Mouse (Mus musculus) Patski (cell line): Measurements from ENCODE around the gene Gpam. TPM values are rescaled to one million over a fixed set of nuclear protein-coding genes. Genes with fewer than 3 reads are reported as not detected.

Experiments used
- ATAC-seq: fragments of 100-300 bp; one replicate; pipeline ENCODE4 v1.8.0; 2021
- CTCF ChIA-PET: fragments of 350-600 bp; sonication (Branson Sonifier 250); formaldehyde crosslinking; loops from one replicate; lab custom pipeline; 2022; ENCODE audit warnings: inconsistent platforms; lab: Charles Lee
- POLR2A ChIA-PET: fragments of 350-600 bp; sonication (Branson Sonifier 250); formaldehyde crosslinking; loops from one replicate; lab custom pipeline; 2022; ENCODE audit warnings: antibody characterized with exemption, inconsistent platforms; lab: Charles Lee
- DNase-seq: peaks from one replicate; pipeline ENCODE4 v3.0.0-alpha.2; 2011; ENCODE audit warnings: low read depth, low spot score
- H3K27me3 ChIP-seq: fragments of 371-371 bp; one replicate; pipeline ENCODE4 v1.5.1; 2021
- CTCF ChIP-seq: fragments of 100-300 bp; IDR thresholded peaks from one replicate; pipeline ENCODE4 v1.5.1; 2021
- in situ Hi-C: fragments of 300-500 bp; cut with MboI; formaldehyde crosslinking; loops from 3 replicates; pipeline ENCODE4 v1.11.1; 2018; ENCODE audit warnings: low pct_unique_long_range_greater_than_20kb, mixed read lengths
- polyA plus RNA-seq: library from polyadenylated mRNA; unstranded; gene quantifications from one replicate; pipeline ENCODE4 v1.2.3, GENCODE M21; 2021

Gpam gene
- polyA plus RNA-seq, 1 experiment from 2014 or later = 13.3 TPM

DNA sequence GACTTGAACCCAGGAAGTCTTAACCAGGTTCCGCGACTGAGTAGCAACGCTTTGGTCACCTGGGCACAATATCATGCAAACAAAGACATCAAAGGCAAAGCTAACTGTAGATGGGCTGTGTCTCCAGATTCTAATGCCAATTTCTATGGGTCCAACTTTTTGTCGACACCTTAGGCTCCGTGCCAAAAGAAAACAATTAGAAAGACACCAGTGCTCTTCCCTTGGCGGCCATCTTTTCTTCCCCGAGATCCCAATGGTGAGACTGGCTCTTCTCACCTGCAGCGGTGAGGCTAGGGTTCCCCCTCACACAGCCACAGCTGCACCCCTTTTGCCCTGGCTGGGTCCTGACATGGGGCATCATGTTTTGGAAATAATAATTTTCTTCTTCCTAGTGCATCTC is 64.5 kb downstream of the Gpam start:
- POLR2A ChIA-PET = interaction anchor here (0.7 kb wide), 1 partner anchor 710 kb away, joined by 3 read pairs; no protein-coding TSS in a partner anchor
- no peak for ATAC-seq
- no peak for TF ChIP-seq CTCF
- in situ Hi-C loops = loop anchor here (5.0 to 25.0 kb wide), 5 partner anchors 140 to 1418 kb away; partner anchors contain the start of genes Adra2a, Bbip1 and Shoc2
- no peaks in the 10 kb centered on the region for H3K27me3 ChIP-seq
- DNase-seq = no peak
- CTCF ChIA-PET = interaction anchor here (1.6 kb wide), 1 partner anchor 136 kb away, joined by 5 read pairs; no protein-coding TSS in a partner anchor

DNA sequence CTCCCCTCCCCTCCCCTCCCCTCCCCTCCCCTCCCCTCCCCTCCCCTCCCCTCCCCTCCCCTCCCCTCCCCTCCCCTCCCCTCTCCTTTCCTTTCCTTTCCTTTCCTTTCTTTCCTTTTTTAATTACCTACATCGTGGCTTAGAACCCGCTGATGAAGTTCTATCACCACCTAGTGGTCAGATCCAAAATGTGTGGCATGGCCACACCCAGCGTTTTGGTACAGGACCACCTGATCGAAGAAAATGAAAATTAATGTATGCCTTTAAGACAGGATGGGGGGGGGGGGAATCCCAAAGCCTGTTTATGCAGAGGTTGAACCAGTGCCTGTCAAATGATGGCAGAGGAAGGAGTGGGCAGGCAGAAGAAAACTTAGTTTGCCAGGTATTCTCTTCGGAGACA is 65.1 kb downstream of the Gpam start:
- ATAC-seq = no peak
- in situ Hi-C loops = loop anchor here (5.0 to 25.0 kb wide), 5 partner anchors 140 to 1417 kb away; partner anchors contain the start of genes Adra2a, Bbip1 and Shoc2

DNA sequence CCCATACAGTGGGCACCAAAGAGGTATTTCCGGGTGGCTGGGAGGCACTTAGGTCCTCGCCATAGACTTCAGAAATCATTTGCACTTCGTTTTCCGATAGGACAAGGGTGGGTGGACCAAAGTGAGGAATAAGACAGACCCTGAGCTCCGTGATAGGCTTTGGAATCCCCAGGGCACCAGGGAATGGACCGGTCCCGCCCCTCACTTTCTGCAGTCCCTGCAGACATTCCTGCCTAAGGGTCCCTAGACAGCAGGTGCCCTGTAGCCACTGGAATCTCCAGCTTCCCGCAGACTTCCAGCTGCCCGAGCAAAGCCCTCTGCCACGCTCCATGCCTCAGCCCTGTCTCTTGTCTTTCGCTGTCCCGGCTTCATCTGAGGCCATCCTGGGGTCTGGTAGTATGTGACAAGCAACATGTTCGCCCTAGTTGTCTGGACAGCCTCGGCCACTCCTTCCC is 65.6 kb downstream of the Gpam start:
- ATAC-seq (no peak), DNase-seq (no peak)
- ChIA-PET CTCF (interaction anchor here (0.7 to 1.6 kb wide), 7 partner anchors 13 to 1323 kb away, joined by 3 to 5 read pairs (median 4); partner anchors contain the start of genes Adra2a, Bbip1 and Shoc2), POLR2A (interaction anchor here (0.6 kb wide), 1 partner anchor 220 kb away, joined by 3 read pairs; no protein-coding TSS in a partner anchor)
- in situ Hi-C loops = loop anchor here (5.0 to 25.0 kb wide), 5 partner anchors 141 to 1417 kb away; partner anchors contain the start of genes Adra2a, Bbip1 and Shoc2
- no peaks in the 10 kb centered on the region for H3K27me3 ChIP-seq
- TF ChIP-seq CTCF = no peak

More for the DNA sequence above, 65.1 kb downstream of the Gpam start:
- POLR2A ChIA-PET = interaction anchor here (0.7 kb wide), 1 partner anchor 709 kb away, joined by 3 read pairs; no protein-coding TSS in a partner anchor
- TF ChIP-seq CTCF = no peak
- DNase-seq = no peak
- CTCF ChIA-PET = interaction anchor here (1.5 to 1.6 kb wide), 2 partner anchors 136 to 1018 kb away, joined by 5 read pairs; partner anchors contain the start of gene Adra2a
- H3K27me3 ChIP-seq = no peaks in the 10 kb centered on the region

DNA sequence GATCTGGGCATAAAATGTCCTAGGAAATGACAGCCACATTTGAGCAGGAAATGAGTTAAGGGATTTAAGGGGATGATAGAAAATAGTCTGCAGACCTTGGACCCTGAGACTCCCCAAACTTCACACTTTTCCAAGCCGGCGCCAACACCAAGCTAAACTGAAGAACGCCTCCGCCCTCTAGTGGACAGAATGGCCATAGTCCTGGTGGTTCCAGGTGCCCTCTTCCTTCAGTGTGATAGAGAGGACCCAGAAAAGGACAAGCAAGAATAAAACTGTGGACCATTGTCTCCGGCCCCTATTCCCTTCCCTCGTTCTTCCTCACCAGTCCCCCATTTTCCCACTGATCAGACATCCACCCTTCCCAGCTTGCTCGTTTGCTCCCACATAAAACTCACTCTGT is 66.1 kb downstream of the Gpam start:
- POLR2A ChIA-PET = interaction anchor here (0.6 kb wide), 1 partner anchor 219 kb away, joined by 3 read pairs; no protein-coding TSS in a partner anchor
- H3K27me3 ChIP-seq = no peaks in the 10 kb centered on the region
- CTCF ChIA-PET = interaction anchor here (0.7 to 1.6 kb wide), 10 partner anchors 12 to 1322 kb away, joined by 3 to 5 read pairs (median 4); partner anchors contain the start of genes Adra2a, Bbip1 and Shoc2
- in situ Hi-C loops = loop anchor here (5.0 to 25.0 kb wide), 5 partner anchors 141 to 1416 kb away; partner anchors contain the start of genes Adra2a, Bbip1 and Shoc2
- DNase-seq = no peak
- peak; percentile 68 for ATAC-seq
- peak; percentile 97 for TF ChIP-seq CTCF

DNA sequence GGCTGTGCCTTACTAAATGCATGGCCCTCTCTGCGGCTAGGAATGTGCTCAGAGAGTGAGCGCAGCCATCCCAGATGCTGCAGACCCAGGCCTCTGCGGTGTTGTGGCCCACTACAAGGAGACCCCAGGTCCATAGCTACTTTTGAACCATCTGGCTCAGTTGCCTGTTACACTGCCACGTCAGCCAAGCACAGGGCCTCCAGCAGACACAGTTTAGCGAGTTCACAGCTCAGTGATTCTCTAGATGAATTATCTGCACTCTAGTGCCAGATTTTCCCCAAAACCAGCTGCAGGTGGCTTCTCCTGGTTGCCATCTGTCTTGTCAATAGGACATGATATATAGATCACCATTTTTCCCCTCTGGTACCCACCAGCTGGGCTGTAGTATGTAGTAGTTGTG is 69.6 kb downstream of the Gpam start:
- H3K27me3 ChIP-seq = peaks cover 14% of the 10 kb centered on the region
- CTCF ChIA-PET = no interaction called here
- in situ Hi-C loops = loop anchor here (25.0 kb wide), 1 partner anchor 1295 kb away; no protein-coding TSS in a partner anchor
- TF ChIP-seq CTCF = no peak
- POLR2A ChIA-PET = no interaction called here
- DNase-seq (no peak), ATAC-seq (no peak)

DNA sequence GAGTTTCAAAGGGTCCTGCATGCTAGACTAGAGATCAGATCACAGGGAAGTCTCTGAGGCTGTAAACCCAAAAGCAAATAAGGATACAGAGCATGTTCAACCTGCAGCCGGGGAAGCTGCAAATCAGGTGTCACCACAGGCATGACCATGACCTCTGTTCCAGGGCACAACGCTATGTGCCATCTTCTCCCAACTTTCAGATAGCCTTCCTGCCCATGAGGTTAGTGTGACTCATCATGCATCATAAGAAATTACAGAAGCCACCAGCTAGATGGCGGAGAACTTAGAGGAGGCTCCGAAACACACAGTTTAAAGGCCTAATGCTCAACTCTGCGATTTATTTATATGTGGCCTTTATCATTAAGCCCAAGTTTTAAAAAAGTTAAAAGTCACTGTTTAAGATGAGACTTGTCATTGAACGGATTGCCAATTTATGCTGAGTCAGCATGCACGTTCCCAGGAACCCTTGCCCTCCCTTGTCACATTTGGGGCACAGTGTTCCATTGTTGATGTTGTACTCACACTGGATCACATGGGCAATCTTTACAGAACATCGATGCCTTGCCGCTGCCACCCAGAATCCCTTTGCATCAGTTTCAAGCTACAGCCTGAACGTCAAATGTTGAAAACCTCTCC is 71.3 kb downstream of the Gpam start:
- in situ Hi-C loops = loop anchor here (25.0 kb wide), 1 partner anchor 1293 kb away; no protein-coding TSS in a partner anchor
- no peak for DNase-seq
- peaks cover 19% of the 10 kb centered on the region for H3K27me3 ChIP-seq
- CTCF ChIA-PET = no interaction called here
- no peak for TF ChIP-seq CTCF
- ATAC-seq = no peak
- POLR2A ChIA-PET = no interaction called here

DNA sequence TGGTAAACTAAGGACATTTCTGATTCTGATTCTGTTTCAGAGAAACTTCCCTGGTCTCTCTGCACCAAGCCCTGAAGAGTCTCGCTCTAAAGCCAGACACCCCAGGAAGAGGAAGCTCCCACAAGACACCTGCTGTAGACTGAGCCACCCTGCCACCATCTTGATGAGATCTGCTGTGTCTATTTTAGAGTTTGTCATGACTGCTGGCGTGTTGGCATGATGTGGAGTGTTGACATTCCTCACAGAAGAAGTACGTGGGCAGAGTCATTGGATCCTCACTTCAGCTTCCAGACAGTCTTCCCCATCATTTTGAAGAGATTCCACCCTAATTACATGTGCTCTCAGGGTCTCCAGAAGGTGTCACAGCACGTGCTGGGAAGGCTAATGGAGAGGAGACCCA is 73.9 kb downstream of the Gpam start:
- TF ChIP-seq CTCF = no peak
- H3K27me3 ChIP-seq = peaks cover 40% of the 10 kb centered on the region
- in situ Hi-C loops = loop anchor here (25.0 kb wide), 1 partner anchor 1291 kb away; no protein-coding TSS in a partner anchor
- ChIA-PET POLR2A (no interaction called here), CTCF (no interaction called here)
- no peak for DNase-seq
- ATAC-seq = no peak

DNA sequence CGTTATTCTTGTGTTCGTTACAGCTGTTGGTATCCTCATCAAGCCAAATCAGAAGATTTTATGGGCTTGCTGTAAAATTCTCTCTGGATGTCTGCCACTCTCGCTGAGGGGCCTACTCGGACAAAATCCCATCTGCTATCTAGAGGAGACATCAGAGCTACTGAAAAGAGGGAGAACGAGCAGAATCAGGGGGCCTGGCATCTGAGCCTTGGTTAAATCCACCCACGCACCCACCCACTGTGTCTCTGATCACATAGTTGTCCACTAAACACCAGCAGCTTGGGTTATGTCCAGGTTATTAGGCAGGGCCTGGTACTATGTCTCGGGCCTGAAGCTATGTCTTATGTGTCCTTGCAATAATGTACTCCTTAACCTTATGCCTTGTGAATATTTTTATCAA is 89.6 kb downstream of the Gpam start:
- in situ Hi-C loops = no loop called here
- POLR2A ChIA-PET = no interaction called here
- ATAC-seq = no peak
- H3K27me3 ChIP-seq = no peaks in the 10 kb centered on the region
- CTCF ChIA-PET = no interaction called here
- TF ChIP-seq CTCF = no peak
- DNase-seq = no peak

DNA sequence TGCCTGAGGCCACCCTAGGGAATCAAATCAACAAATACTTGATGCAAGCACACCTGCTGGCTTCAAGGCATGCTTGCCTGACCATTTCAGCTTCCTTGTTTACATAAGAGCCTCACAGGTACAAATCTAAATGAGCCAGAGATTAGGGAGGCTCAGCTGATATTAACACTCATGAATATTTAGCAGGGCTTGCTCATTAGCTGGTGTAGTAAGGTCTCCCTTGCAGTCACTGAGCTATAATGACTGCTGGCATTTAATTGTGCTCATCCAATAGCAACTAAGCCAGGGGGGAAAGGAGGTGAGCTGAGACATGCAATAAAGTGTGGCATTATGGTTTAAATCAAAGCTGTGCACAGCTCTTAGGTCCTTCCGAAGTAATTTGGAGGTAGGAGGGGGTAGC is 108.2 kb downstream of the Gpam start:
- no peak for ATAC-seq
- H3K27me3 ChIP-seq = peaks cover 27% of the 10 kb centered on the region
- in situ Hi-C loops = no loop called here
- TF ChIP-seq CTCF = no peak
- no peak for DNase-seq
- CTCF ChIA-PET = interaction anchor here (0.8 to 1.3 kb wide), 2 partner anchors 71 to 116 kb away, joined by 3 read pairs; no protein-coding TSS in a partner anchor
- POLR2A ChIA-PET = no interaction called here

Other genes with a start within 250 kb of the Gpam start
- not detected for gene Tectb, start 53.5 kb upstream of the Gpam start, polyA plus RNA-seq
- gene Gucy2g, start 114.0 kb upstream of the Gpam start, polyA plus RNA-seq = 0.27 TPM
- 143 TPM for gene Acsl5, start 124.7 kb upstream of the Gpam start, polyA plus RNA-seq
- 85.5 TPM for gene Zdhhc6, start 188.8 kb upstream of the Gpam start, polyA plus RNA-seq
- 41.4 TPM for gene Vti1a, start 189.1 kb upstream of the Gpam start, polyA plus RNA-seq